Mouse (Mus musculus) heart, adult 2 months (tissue): ENCODE results near the gene H13.

ENCODE experiments used
- CTCF ChIP-seq: fragments of 200-600 bp; IDR thresholded peaks from 2 replicates; pipeline ENCODE4 v1.8.1; 2022; ENCODE audit warnings: antibody characterized with exemption, mild to moderate bottlenecking, moderate library complexity
- EP300 ChIP-seq: fragments of 200-500 bp; IDR thresholded peaks from 2 replicates; pipeline ENCODE4 v1.6.1; 2011; ENCODE audit warnings: low read depth, low read length, control low read depth; ENCODE audit not compliant: insufficient read depth

GRCm38 (mm10) chr2:152652901-152653620 lies 16.2 kb upstream of the H13 start:
- no peak for TF ChIP-seq EP300
- no peak for TF ChIP-seq CTCF
